Mouse (Mus musculus): ENCODE results near the gene Abat.
A peak's percentile ranks its signal among the peaks of the same experiment; 100 is the strongest.

Gene Abat

DNA sequence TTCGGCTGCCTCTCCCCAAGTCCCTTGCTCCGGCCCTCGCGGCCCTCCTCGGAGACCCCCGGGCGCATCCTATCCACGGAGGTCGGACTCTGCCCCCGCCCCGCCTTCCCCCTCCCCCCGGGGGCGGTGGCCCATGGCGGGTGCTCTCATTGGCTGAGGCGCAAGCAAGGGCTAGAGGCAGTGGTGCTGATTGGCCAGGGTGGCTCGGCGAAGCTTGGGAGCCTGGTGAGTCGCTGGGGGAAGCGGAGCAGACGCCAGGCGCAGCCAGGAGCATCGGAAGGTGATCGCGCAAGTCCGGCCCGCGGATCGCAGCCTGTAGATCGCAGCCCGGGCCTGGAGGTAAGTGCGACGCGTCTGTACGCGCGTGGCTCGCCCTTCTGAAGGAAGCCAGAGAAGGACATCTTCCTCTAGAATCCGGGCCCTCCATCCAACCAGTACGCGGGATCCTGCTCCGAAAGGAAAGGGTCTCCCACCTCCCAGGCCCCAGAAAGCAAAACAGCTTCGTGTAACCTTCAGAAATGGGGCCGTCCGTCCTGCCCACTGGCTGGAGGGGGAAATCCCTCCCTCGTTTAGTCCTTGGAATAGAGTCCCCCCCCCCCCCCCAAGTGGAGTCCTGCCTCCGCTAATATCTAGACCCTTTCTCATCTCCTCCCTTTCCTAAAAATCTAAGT, at the start of gene Abat:
Gene Abat (plus strand): TSS at position 194 of the 671 bp plus-strand sequence.
- DNase-seq (ENCODE audit: low spot score) = peak; percentile 82

DNA sequence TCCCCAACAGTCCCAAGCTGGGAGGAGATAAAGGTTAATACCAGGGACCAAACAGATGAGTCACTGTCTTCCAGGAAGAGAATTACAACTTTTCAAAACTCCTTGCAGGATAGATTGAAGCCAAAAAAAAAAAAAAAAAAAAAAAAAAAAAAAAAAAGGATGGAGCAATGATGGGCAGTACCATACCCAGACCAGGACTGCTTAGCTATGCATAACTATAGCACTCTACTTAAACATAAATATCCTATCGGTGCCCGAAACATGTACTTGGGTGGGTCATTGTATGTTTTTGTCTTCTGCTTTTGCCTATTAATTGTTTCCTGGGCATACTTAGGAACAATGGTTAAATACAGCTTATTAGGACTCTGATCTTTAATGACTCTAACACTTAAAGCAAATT, 43.1 kb upstream of the Abat start:
- no peak for DNase-seq (ENCODE audit: low spot score)

DNA sequence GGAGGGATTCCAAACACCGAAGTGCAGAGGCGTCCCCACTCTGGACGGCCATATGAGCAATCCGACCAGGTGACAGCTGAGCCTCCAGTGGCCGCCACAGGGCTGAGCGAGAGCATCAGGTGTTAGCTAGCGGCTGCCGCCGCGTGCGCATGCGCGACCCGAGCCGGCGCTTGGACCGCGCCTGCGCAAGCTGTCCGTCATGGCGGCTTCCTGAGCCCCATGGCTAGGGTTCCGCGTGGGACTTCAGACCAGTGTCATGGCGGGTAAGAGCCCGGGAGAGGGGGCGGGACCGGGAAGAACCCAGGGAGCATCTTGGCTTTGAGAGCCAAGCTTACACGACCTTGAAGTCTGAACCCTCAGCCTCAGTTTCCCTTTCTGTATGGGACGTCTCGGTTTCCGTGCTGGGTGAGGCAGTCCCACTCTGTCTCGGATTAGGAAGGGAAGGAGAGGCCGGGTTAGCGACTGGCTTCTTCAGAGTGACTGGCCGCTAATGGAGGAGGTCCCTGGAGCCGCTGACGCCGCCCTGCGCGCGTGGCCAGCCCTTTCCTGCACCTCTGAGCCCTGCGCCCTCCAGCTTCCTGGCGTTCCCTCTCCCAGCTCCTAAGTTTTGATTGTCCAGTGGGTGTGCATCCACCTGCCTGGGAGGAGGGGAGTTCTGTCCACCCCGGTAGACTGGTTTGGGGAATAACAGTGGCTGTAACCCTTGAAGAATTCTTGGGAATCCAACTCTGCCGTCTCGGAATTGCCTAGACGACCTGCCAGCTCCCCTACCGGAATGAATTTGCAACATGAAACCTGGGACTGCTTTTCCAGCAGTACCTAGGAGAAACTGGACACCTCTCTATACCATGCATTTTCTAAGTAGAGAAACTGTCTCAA, 42.4 kb upstream of the Abat start, which contains the start of gene Mettl22:
Gene Mettl22 (plus strand): TSS at position 186 of the 879 bp plus-strand sequence.
- DNase-seq (ENCODE audit: low spot score) = peak; percentile 89

DNA sequence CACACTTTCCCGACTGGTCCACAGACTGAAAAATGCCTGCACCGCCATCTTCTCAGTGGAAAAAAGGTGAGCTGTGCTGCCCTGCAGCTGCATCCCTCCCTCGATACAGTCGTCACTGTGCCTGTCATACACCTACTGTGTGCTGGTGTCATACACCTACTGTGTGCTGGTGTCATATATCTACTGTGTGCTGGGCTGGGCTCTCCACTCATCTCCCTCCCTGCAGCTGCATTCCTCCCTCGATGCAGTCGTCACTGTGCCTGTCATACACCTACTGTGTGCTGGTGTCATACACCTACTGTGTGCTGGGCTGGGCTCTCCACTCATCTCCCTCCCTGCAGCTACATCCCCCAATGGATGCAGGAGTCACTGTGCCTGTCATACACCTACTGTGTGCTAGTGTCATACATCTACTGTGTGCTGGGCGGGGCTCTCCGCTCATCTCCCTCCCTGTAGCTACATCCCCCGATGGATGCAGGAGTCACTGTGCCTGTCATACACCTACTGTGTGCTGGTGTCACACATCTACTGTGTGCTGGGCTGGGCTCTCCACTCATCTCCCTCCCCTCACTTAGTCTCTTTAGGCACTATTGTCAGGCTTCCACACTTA, 25.7 kb upstream of the Abat start:
- DNase-seq (ENCODE audit: low spot score) = no peak

DNA sequence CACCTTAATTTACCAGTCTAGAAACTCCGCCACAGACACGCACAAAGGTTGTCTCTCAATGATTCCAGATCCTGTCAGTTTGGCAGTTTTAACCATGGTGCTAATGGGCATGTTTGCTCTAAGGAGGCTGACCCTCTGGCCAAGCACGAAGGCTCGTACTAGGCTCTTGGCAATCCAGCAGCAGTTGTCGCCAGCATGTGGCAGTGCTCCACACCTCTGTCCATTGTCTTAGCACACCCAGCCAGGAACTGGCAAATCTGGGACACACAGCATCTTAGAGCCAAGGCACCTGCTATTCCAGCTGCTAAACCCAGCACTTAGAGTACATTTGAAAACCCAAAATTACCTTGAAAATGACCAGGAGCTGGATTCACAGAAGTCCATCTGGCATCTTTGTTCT, 23.9 kb upstream of the Abat start:
- DNase-seq (ENCODE audit: low spot score) = no peak

DNA sequence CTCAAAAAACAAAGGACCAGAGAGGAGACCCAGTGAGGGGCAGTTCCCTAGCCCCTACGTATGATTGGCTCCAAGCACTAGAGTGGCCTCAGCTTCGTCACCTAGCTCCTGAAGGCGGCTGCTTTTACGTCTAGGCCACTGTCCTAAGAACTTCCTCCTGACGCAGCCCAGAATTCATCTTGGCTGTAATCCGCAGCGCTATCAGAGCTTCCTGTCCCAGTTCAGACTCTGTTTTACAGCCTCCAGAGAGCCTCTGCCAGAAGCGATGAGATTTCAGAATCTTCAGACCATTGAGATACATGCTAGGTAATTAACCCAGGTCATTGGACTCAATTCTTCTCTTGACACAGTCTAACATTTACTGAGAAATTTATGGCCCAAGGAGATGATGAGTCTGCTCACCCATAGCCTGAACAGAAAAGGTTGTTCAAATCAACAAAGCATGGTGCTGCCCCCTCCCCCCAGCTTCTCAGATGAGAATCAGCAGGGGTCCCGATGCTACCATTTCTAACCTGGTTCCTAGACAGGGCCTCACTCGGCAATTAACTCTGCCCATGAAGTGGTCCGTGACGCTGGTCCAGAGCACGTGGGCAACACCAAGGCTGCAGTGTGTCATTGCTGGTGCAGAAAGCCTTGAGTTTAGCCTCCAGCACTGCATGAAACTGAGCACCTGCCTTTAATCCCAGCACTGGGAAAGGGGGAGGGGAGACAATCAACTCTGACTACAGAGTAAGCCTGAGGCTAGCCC, 21.3 kb upstream of the Abat start:
- DNase-seq (ENCODE audit: low spot score) = no peak

DNA sequence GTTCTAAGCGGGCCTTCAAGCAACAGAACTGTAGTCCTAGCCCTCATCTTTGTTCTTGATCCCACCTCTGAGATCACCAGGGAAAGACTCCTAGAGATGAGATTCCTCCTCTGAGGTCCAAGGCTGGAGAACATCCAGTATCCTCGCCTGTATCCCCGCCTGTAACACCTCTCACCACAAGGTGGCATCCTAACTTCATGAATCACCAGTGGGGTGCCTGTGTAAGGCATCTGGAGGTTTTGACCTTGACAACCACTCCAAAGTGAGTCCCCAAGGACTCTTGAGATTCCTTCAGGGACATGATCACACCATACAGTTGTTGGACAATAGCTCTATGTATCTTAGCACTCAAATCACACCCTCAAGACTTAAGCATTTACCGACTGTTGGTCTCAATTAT, 19.0 kb upstream of the Abat start:
- peak; percentile 52 for DNase-seq (ENCODE audit: low spot score)

DNA sequence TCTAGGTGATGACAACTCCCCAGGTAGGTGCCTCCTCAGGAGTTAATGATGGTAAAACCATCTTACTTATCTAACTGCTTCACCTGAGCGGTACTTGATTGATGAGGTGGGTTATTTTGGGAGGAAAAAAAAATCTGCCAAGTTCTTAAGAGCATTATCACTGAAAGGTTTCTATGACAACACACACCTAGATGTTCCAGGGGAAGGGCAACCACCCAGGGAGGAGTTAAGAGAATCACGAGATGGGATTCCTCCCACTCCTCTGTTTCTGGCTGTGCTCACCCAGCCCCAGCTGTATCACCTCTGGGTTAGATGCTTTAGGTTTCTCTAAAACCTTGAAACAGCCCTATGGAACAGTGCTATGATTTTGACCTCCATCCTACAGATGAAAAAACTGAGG, 16.3 kb upstream of the Abat start:
- DNase-seq (ENCODE audit: low spot score) = no peak

DNA sequence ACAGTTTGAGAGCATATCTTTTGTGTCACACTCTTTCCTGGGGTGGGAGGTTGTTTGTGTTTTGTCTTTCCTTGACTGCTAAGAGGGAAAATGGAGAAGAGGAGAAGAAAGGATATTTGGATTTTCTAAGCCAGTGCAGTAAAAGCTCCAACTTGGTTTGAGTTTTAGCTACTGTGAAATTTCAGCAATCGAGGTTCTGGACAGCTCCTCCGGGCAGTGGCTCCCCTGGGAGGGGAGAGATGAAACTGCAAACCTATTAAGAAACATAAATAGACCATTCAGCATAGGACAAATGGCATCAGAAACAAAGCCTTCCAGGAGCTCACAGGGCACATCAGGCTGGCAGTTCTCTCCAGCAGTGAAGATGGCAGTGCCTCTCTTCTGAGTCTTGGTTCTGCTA, 9.0 kb upstream of the Abat start:
- DNase-seq (ENCODE audit: low spot score) = no peak

DNA sequence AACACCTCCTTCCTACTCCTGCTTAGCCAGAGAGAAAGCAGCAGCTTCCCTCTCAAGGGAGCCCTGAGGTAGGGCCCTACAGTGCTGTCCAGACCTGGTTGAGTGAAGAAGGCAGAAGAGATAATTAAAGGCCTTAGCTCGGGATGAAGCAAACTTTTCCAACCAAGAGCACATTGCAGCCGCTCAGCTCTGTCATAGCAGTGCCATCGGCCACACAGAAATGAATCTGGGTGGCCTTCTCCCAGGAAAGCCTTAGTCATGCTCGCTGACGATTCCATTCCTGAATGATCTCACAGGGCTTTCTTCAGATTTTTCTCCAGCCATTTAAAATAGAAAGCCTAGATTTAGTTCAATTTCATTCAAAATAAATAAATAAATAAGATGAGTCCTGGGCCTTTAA, 3.3 kb upstream of the Abat start:
- no peak for DNase-seq (ENCODE audit: low spot score)

DNA sequence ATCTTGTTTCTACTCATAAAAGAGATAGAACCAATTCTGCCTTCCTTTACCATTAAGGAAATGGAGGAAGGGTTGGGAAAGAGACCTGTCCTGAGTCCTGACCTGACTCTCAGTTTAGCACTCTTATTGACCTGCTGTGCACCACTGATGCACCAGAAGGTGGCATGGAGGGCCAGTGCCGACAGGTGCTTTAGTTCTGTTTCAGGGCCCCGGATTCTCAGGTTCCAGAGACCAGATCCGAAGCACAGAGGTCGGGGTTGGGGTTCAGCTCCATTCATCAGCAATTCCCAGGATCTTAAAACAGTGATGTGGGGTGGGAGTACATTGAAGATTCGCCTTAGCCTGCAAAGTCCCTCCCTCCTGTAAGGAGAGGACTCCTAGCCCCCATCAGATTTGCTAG, 399 bp upstream of the Abat start:
- no peak for DNase-seq (ENCODE audit: low spot score)

DNA sequence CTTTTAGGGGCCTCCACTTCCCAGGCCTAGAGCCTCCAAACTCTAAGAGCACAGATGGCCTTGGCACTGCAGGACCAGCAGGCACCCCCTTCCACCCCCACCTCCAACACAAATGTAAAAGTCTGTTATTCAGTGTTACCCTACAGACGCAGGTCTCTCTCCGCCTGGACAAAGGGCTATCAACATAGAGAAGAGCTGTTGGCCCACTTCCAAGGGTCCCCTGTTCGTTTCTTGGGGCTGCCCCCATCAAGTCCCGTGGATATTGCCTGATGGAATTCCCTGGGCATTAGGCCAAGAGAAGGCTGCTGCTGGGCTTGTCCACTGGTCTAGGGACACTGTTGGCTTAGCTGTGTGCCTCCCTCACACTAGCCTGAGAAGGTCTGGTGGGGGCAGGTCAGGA, 951 bp downstream of the Abat start:
- no peak for DNase-seq (ENCODE audit: low spot score)

DNA sequence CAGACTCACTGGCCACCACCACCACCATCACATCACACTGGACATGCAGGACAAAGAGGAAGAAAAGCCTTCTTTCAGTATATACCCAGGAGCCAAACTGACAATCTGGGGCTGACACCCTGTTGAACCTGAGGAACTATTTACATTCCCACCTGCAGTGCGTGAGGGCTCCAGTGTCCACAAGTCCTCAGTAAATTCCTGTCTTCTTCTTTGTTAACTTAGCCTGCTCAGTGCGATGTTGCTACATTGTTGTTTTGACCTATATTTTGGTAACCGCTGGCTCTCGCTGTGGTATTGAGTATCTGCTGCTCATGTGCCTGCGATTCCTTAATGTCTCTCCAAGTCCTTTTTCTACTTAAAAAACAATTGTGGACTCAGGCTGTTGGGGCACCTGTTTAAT, 7.3 kb downstream of the Abat start:
- no peak for DNase-seq (ENCODE audit: low spot score)

DNA sequence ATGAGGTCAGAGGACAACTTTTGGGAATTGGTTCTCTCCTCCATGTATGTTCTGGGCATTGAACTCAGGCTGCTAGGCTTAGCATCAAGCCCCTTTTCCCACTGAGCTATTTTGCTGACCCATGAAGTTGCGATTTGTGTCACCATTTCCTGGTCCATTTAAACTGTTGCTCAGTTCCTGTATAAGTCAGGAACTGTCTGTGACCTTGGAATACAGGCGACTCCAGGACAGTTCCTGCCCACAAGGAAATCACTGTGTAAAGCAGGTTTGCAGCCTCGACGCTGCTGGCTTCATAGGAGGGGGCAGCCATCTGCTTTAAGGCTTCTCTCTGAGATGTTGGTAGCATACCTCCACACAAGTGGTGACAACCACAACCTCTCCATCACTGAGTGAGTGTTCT, 8.1 kb downstream of the Abat start:
- no peak for DNase-seq (ENCODE audit: low spot score)

DNA sequence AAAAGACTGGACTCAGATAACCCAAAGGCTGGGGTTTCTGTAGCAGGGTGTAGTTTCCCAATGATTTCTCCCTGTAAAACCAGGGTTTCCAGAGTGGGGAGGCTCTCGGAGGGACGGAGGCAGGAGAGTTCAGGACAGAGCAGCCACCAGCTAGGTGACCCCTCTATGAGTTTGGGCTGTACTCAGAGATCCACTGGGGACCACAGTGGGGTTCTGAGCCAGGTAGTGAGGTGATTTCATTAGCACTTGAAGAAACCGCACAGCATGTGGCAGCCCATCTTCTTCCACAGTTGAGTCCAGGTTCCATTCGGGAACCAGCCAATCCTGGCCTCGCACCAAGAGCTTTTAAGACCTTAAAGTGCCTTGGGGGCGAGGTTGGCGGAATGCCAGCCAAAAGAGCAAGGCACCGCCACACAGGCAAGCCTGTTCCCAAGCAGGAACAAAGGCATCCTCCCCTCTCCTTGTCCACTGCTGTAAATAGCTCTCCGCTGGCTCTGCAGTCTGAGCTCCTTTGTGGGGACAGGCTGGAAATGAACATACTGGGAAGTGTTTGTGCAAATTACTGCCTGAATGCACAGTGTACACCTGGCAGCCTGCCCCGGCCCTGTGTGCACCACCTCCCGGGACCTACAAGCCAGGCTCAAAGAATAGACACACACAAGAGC, 10.4 kb downstream of the Abat start:
- DNase-seq (ENCODE audit: low spot score) = no peak

DNA sequence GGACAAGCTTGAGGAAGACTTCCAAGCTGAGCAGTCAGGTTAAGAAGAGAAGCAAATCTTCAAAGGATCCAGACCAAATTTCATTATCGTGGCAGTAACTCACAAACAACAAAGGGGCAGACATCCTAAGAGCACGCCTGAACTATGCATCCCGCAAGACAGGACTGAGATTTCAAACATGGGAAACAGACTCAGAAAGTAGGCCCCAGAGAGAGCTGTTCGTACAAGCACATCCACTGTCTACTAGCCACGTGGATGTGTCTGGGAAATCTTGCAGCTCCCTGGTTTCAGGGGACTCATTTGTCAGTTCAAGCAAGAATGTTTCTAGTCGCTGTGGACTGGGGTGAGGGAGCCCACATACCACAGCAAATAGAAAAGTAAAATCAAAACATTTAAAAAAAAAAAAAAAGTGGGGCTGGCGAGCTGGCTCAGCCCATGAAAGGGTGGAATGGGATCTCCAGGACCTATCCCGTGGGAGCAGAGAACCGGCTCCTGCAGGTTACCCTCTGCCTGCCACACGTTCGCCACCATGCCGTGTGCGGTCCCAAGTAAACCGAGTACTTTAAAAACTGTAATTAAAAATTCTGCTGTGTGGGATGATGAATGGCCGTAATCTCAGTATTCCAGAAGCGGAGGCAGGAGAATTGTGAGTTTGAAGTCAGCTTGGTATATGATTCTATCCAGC, 11.1 kb downstream of the Abat start:
- DNase-seq (ENCODE audit: low spot score) = no peak

DNA sequence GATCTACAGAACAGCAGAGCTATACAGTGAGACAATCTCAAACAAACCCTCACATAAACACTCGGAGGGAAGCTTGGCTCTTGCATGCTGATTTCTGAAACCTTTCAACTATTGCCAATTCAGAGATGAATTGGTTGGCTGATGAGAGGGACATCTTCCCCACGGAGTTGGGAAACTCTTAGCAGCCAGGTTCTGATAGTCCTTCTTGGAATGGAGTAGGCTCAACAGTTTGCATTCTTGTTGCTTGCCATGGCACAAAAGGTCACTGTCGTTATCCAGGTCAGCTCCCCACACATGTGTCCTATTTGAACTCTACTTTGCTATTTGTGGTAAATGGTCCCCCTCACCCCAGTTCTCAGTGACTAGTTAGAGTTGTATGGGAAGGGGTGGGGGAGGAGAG, 12.1 kb downstream of the Abat start:
- DNase-seq (ENCODE audit: low spot score) = no peak

DNA sequence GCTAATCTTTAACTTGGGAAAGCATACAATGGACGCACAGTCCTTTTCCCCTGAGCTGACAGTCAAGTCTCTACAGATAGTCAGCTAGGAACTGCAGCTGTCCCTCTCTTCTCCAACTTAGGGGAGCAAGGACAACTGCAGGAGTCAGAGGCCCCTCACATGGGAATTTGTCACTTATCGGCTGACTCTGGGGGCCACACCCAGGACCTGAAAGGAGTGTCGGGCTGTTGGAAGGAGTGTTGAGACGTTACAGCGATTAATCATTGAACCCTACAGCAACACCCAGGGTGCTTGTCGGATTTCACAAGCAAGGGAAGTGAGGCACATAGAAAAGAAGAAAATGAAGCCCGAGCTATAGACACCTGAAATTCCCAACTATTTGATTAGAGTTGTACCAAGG, 12.6 kb downstream of the Abat start:
- no peak for DNase-seq (ENCODE audit: low spot score)

DNA sequence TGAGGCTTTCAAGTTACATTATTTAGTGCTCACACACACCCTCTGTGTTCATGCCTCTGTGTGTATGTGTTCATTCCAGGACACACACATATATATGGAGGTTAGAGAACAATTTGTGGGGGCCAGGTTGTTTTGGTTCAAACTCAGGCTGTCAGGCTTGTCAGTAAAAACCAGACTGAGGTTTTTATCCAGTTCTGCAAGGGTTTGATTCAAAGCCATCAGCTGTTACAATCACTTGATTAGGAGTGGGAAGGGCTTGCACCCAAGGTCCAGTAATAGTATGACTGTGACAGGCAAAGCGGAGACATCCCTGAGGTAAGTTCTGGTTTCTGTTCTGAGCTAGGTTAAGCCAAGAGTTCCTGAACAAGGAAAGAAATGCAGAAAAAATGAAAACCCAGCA, 16.2 kb downstream of the Abat start:
- DNase-seq (ENCODE audit: low spot score) = no peak

DNA sequence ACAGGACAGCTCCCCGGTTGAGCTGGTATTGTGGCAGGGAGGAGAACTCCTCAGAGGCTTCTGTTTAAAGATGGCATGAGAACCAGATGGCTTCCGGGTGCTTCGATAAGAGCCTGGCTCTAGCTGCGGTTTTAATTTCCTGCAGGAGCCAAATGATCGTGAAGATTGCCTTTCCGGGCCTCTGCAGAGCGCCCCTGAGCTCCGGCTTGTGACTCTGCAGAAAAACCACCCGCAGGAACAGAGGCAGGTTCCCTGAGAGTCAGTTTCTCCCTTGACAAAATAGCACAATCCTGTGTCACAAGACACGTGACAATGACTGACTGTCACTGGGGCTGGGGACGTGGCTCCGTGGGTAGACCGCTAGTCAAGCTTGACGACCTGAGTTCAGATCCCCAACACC, 16.8 kb downstream of the Abat start:
- DNase-seq (ENCODE audit: low spot score) = no peak

DNA sequence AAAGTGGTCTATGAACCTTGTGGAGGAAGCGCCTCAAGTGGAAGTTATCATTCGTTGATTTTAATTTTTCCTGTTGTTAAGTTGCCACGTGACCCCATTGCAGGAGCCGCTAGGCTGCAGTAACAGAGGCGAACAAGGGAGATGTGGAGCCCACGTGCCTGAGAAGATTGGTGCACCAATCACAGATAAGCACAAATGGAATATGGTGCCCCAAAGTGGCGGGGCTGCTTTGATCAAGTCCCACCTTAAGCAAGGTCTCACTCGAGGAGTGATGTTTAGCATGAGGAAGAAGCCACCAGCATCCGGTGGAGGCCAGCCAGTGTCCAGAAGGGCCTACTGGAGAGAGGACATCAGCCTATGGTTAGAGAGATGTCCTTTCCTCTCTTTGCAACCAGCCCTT, 19.2 kb downstream of the Abat start:
- DNase-seq (ENCODE audit: low spot score) = no peak
